Mouse (Mus musculus): Measurements from ENCODE around the gene Mad1l1. TPM values are rescaled to one million over a fixed set of nuclear protein-coding genes. Genes with fewer than 3 reads are reported as not detected.

Mad1l1 gene
- polyA plus RNA-seq, 1 experiment from 2014 or later, result 35.1 TPM

DNA sequence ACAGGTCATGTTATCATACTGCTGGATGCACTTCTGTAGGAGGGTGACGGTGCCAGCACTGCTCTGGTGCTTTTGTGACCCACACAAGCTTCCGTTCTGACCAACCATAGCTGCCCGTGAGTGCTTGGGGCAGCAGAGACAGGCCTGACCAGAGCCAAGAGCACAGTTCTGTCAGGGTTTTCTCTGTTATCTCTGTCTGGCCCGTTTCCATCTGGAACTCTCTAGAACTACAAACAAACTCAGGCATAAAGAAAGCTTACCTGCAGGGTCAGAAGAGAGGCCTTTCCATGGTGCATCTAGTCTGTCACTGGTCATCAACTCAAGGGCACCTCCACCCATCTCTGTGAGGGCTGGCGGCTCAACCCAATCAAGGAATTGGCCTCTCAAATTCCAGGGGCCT is 171.2 kb downstream of the Mad1l1 start:
- 96% methylated on average over 5 of the region's 5 CpGs for WGBS
- Histone ChIP-seq H3K9me3 (ENCODE audit: control insufficient read depth, low read length) (no peaks in the 10 kb centered on the region), H3K9ac (ENCODE audit: low read depth, low read length) (no peak overlapping the region), H3K4me2 (replicated peaks; ENCODE audit: low read depth, low read length) (no peak overlapping the region), H3K4me1 (replicated peaks; ENCODE audit: control insufficient read depth, insufficient read depth, low read length) (no peaks in the 10 kb centered on the region), H3K27me3 (ENCODE audit: control insufficient read depth, insufficient read depth, low read length) (no peaks in the 10 kb centered on the region), H3K4me3 (ENCODE audit: low read depth, low read length) (no peak overlapping the region), H3K27ac (ENCODE audit: low read depth, low read length) (no peak overlapping the region), H3K36me3 (ENCODE audit: control insufficient read depth, insufficient read depth, low read length) (no peaks in the 10 kb centered on the region)
- no peak for DNase-seq (ENCODE audit: low spot score)
- ATAC-seq (ENCODE audit: low FRiP score), result no peak

DNA sequence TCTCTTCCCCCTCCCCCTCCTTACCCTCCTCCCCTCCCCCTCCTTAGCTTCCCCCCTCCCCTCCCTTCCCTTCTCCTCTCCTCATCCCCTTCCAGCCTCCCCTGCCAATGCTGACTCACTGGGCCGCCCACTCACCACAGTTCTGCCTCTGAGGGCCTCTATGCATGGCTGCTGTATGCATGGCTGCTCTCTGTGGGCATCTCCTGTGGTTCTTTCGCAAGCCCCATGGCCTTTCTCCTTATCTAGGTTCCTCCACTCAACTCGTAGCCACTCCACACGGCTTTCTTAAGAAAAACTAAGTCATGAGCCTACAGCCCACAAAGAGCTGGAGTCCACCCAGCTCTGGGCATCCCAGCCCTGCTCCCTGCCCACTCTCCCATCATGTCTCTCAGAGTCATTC is 172.1 kb downstream of the Mad1l1 start:
- H3K4me3 ChIP-seq (ENCODE audit: low read depth, low read length), result no peak overlapping the region
- no peaks in the 10 kb centered on the region for H3K36me3 ChIP-seq (ENCODE audit: control insufficient read depth, insufficient read depth, low read length)
- H3K4me1 ChIP-seq (replicated peaks; ENCODE audit: control insufficient read depth, insufficient read depth, low read length), result no peaks in the 10 kb centered on the region
- no peak for DNase-seq (ENCODE audit: low spot score)
- 85% methylated on average over 4 of the region's 4 CpGs for WGBS
- H3K9me3 ChIP-seq (ENCODE audit: control insufficient read depth, low read length), result no peaks in the 10 kb centered on the region
- H3K4me2 ChIP-seq (replicated peaks; ENCODE audit: low read depth, low read length), result no peak overlapping the region
- no peak overlapping the region for H3K27ac ChIP-seq (ENCODE audit: low read depth, low read length)
- H3K9ac ChIP-seq (ENCODE audit: low read depth, low read length), result no peak overlapping the region
- no peaks in the 10 kb centered on the region for H3K27me3 ChIP-seq (ENCODE audit: control insufficient read depth, insufficient read depth, low read length)
- no peak for ATAC-seq (ENCODE audit: low FRiP score)

DNA sequence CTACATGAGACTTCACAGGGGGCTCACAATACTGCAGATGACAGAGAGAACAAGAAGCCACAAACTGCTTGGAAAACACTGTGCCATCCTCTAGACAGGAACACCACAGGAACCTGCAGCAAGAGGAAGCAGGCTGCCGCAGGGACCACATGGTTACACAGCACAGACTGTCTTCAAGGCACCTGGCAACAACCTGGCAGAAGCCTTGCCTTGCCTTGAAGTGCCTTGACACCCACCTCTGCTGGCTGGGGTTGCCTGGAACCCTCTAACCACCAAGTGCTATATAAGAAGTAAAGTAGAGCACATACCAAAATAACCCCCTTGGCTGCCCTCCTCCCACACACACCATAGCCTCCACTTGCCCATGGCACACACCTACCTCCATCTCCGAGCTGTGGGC is 177.8 kb downstream of the Mad1l1 start:
- Histone ChIP-seq H3K4me3 (ENCODE audit: low read depth, low read length) (no peak overlapping the region), H3K9me3 (ENCODE audit: control insufficient read depth, low read length) (no peaks in the 10 kb centered on the region), H3K27me3 (ENCODE audit: control insufficient read depth, insufficient read depth, low read length) (no peaks in the 10 kb centered on the region), H3K4me1 (replicated peaks; ENCODE audit: control insufficient read depth, insufficient read depth, low read length) (no peaks in the 10 kb centered on the region), H3K36me3 (ENCODE audit: control insufficient read depth, insufficient read depth, low read length) (no peaks in the 10 kb centered on the region), H3K27ac (ENCODE audit: low read depth, low read length) (no peak overlapping the region), H3K9ac (ENCODE audit: low read depth, low read length) (no peak overlapping the region), H3K4me2 (replicated peaks; ENCODE audit: low read depth, low read length) (no peak overlapping the region)
- DNase-seq (ENCODE audit: low spot score), result no peak
- no peak for ATAC-seq (ENCODE audit: low FRiP score)
- WGBS, result 89% methylated on average over 2 of the region's 2 CpGs

DNA sequence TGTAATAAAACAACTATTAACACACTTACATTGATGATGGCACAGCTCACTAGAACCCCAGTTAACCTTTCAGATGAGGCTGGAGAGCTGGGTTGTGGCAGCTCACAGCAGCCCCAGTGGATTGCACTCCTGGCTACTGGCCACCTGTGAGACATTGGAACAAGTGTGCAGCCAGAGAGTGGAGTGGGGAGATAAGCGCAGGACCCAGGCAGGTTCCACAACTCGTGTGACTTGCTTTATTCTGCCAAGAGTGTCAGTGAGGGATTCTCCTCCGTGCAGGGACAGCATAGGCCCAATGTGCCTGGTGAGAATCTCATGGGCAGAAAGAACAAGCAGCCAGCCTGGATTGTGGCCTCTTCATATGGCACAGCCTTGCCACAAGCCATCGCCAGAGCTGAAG is 180.0 kb downstream of the Mad1l1 start:
- ATAC-seq (ENCODE audit: low FRiP score) (no peak), DNase-seq (ENCODE audit: low spot score) (no peak)
- Histone ChIP-seq H3K4me3 (ENCODE audit: low read depth, low read length) (no peak overlapping the region), H3K4me2 (replicated peaks; ENCODE audit: low read depth, low read length) (no peak overlapping the region), H3K27ac (ENCODE audit: low read depth, low read length) (no peak overlapping the region), H3K4me1 (replicated peaks; ENCODE audit: control insufficient read depth, insufficient read depth, low read length) (no peaks in the 10 kb centered on the region), H3K9ac (ENCODE audit: low read depth, low read length) (no peak overlapping the region), H3K27me3 (ENCODE audit: control insufficient read depth, insufficient read depth, low read length) (no peaks in the 10 kb centered on the region), H3K9me3 (ENCODE audit: control insufficient read depth, low read length) (no peaks in the 10 kb centered on the region), H3K36me3 (ENCODE audit: control insufficient read depth, insufficient read depth, low read length) (no peaks in the 10 kb centered on the region)
- 91% methylated on average over 4 of the region's 4 CpGs for WGBS

DNA sequence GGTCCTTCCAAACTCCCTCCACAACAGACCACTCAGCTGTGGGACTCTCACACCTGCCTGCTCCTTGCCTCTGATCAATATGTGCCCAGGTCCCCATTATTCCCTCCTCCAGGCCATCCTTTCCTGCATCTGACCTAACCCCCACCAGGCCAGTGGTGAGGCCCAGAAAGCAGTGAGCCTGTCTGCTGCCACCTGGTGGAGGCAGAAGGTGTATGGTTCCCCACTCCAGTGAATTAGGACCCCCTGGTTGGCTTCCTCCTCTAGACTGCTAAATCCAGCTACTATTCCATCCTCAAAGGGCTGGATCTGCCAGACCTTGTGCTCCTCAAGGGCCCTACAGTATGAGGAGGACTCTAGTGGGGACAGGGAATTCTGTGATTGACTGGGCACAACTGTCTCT is 181.1 kb downstream of the Mad1l1 start:
- DNase-seq (ENCODE audit: low spot score), result peak; percentile 77
- no peaks in the 10 kb centered on the region for H3K36me3 ChIP-seq (ENCODE audit: control insufficient read depth, insufficient read depth, low read length)
- H3K27me3 ChIP-seq (ENCODE audit: control insufficient read depth, insufficient read depth, low read length), result no peaks in the 10 kb centered on the region
- H3K4me3 ChIP-seq (ENCODE audit: low read depth, low read length), result no peak overlapping the region
- no peak for ATAC-seq (ENCODE audit: low FRiP score)
- no peak overlapping the region for H3K4me2 ChIP-seq (replicated peaks; ENCODE audit: low read depth, low read length)
- no peak overlapping the region for H3K27ac ChIP-seq (ENCODE audit: low read depth, low read length)
- H3K4me1 ChIP-seq (replicated peaks; ENCODE audit: control insufficient read depth, insufficient read depth, low read length), result no peaks in the 10 kb centered on the region
- H3K9ac ChIP-seq (ENCODE audit: low read depth, low read length), result no peak overlapping the region
- no peaks in the 10 kb centered on the region for H3K9me3 ChIP-seq (ENCODE audit: control insufficient read depth, low read length)

DNA sequence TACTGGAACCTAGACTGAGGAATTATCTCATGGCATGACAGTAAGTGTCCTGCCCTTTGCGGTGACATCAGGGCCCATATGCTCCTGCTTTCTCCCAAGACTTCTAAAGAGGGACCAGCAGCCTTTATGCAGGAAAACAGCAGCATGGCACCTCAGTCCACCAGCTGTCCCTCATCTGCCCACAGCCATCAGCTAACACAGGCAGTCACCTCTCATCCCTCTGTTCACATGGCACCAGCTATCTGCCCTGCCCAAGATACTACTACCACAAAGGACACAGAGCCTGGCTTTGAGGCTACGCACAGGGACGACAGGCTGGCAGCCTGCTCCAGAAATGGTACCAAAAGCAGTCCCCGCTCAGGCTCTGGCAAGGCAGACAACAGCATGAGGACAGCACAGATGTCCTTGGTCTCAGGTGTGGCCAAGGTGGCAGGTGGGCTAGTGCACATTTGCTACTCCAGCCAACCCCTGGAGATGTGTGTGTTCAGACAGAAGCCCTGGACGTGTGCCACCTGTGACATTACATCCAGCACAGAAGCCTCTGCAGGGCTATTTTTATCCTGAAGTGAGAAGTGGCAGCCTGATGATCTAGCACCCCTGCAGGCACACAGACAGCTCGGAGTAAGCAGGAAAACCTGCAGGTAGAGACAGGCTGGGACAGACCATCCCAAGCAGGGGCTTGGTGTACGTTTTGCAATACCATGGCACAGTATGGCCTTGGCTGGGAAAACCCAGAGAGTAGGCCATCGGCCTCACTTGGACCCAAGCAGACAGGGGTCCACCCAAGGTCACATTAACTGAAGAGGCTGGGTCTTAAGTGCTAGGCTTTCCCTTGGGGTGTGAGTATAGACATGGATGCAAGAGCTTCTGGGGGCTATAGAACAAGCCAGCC is 185.4 kb downstream of the Mad1l1 start:
- 90% methylated on average over 8 of the region's 8 CpGs for WGBS
- Histone ChIP-seq H3K27ac (ENCODE audit: low read depth, low read length) (no peak overlapping the region), H3K9ac (ENCODE audit: low read depth, low read length) (no peak overlapping the region), H3K4me1 (replicated peaks; ENCODE audit: control insufficient read depth, insufficient read depth, low read length) (no peaks in the 10 kb centered on the region), H3K36me3 (ENCODE audit: control insufficient read depth, insufficient read depth, low read length) (no peaks in the 10 kb centered on the region), H3K27me3 (ENCODE audit: control insufficient read depth, insufficient read depth, low read length) (no peaks in the 10 kb centered on the region), H3K4me2 (replicated peaks; ENCODE audit: low read depth, low read length) (no peak overlapping the region), H3K4me3 (ENCODE audit: low read depth, low read length) (no peak overlapping the region), H3K9me3 (ENCODE audit: control insufficient read depth, low read length) (no peaks in the 10 kb centered on the region)
- DNase-seq (ENCODE audit: low spot score), result no peak
- no peak for ATAC-seq (ENCODE audit: low FRiP score)

DNA sequence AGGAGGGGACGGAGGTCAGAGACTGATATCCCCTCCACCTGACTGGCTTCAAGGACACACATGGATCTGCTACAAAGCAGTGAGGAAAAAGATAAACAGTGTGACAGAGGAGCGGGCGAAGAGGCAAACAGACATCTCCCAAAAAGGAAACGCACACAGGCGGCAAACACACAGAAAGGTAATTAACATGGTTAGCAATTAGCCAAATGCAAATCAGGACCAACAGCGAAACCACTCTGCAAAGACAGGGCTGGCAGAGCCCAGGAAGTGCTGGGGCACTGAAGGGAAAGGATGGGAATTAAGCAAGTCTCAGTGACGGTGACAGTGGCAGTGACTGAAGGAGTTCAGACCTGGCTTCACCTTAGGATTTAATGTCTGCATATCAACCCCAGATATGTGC is 187.3 kb downstream of the Mad1l1 start:
- no peak overlapping the region for H3K27ac ChIP-seq (ENCODE audit: low read depth, low read length)
- H3K4me2 ChIP-seq (replicated peaks; ENCODE audit: low read depth, low read length), result no peak overlapping the region
- no peaks in the 10 kb centered on the region for H3K9me3 ChIP-seq (ENCODE audit: control insufficient read depth, low read length)
- no peak overlapping the region for H3K4me3 ChIP-seq (ENCODE audit: low read depth, low read length)
- no peaks in the 10 kb centered on the region for H3K36me3 ChIP-seq (ENCODE audit: control insufficient read depth, insufficient read depth, low read length)
- ATAC-seq (ENCODE audit: low FRiP score) (no peak), DNase-seq (ENCODE audit: low spot score) (no peak)
- no peaks in the 10 kb centered on the region for H3K27me3 ChIP-seq (ENCODE audit: control insufficient read depth, insufficient read depth, low read length)
- no peak overlapping the region for H3K9ac ChIP-seq (ENCODE audit: low read depth, low read length)
- no peaks in the 10 kb centered on the region for H3K4me1 ChIP-seq (replicated peaks; ENCODE audit: control insufficient read depth, insufficient read depth, low read length)
- 93% methylated on average over 7 of the region's 7 CpGs for WGBS

DNA sequence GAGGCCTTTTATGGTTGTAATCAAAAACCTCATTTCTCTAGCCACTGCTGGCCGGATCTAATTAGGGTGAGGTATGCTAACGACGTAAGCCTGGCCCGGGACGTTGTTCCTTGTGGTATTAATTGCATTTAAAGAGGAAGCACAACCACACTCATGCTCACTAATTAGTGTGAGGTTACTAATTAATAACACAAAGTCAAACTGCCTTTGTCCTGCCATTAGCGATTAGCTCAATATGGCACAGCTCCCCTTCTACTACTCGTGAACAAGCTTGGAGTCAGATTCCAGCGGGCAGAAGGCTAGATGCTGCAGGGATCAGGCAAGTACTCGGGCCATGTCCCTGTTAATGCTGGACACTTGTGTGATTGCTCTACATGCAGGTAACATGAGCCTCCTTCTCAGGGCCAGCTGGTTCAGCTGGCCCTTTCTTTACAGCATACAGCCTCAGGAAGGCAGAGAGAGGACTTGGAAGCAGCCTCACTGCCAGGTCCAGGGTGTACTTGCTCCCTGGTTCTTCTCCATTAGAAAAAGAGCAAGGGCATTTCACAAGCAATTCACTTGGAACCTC is 192.9 kb downstream of the Mad1l1 start:
- Histone ChIP-seq H3K27me3 (ENCODE audit: control insufficient read depth, insufficient read depth, low read length) (no peaks in the 10 kb centered on the region), H3K9ac (ENCODE audit: low read depth, low read length) (no peak overlapping the region), H3K4me3 (ENCODE audit: low read depth, low read length) (no peak overlapping the region), H3K36me3 (ENCODE audit: control insufficient read depth, insufficient read depth, low read length) (no peaks in the 10 kb centered on the region), H3K27ac (ENCODE audit: low read depth, low read length) (no peak overlapping the region), H3K4me2 (replicated peaks; ENCODE audit: low read depth, low read length) (no peak overlapping the region), H3K9me3 (ENCODE audit: control insufficient read depth, low read length) (no peaks in the 10 kb centered on the region), H3K4me1 (replicated peaks; ENCODE audit: control insufficient read depth, insufficient read depth, low read length) (no peaks in the 10 kb centered on the region)
- ATAC-seq (ENCODE audit: low FRiP score), result no peak
- WGBS, result 70% methylated on average over 9 of the region's 9 CpGs
- DNase-seq (ENCODE audit: low spot score), result no peak

DNA sequence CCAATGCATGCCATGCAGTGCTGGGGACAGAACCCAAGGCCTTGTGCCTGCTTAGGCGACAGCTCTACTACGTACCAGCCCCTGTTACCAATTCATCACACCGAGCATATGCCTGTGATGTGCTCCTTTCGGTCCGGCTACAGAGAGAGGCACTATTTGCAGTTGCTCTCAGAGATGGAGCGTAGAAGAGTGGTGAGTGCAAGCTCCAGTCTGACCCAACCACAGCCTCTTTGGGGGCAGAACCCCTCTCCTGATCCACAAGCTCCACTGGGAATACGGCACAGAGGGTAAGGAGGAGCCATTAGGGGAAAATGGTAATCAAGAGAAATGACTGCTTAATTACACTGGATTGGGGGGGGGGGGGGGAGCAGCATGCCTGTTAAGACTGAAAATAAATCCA is 193.4 kb downstream of the Mad1l1 start:
- H3K4me1 ChIP-seq (replicated peaks; ENCODE audit: control insufficient read depth, insufficient read depth, low read length), result no peaks in the 10 kb centered on the region
- no peak overlapping the region for H3K9ac ChIP-seq (ENCODE audit: low read depth, low read length)
- WGBS, result 87% methylated on average over 7 of the region's 7 CpGs
- no peaks in the 10 kb centered on the region for H3K36me3 ChIP-seq (ENCODE audit: control insufficient read depth, insufficient read depth, low read length)
- H3K4me3 ChIP-seq (ENCODE audit: low read depth, low read length), result no peak overlapping the region
- H3K27ac ChIP-seq (ENCODE audit: low read depth, low read length), result no peak overlapping the region
- no peak for DNase-seq (ENCODE audit: low spot score)
- no peak overlapping the region for H3K4me2 ChIP-seq (replicated peaks; ENCODE audit: low read depth, low read length)
- no peak for ATAC-seq (ENCODE audit: low FRiP score)
- H3K27me3 ChIP-seq (ENCODE audit: control insufficient read depth, insufficient read depth, low read length), result no peaks in the 10 kb centered on the region
- no peaks in the 10 kb centered on the region for H3K9me3 ChIP-seq (ENCODE audit: control insufficient read depth, low read length)
